Comparison of ENCODE assay signal across 10 mouse cellular contexts in the genomic region with DNA sequence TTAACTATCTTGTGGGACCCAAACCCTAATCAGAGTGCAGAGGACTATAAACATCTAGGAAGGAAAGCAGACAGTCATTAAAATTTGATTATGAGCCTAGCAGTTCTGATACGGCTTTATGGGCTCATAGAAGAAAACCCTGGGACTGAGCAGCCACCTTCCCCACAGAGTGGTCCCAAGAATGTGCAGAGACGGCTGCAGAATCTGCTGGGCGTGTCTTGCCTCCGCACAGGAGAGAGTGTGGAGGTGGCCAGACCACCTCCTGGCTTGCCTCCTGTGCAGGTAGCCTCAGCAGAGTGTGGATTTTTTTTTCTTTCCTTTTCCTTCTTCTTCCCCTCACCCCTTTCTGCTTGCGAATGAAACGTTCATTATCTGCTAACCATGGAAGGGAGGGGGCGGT.
"Had no signal": no experiment of that assay in that cellular context is flagged by ENCODE, and none has a peak within 500 bp of the region (broad histone marks: within the 10 kb centered on the region; RNA-seq: fewer than 3 reads in every experiment).

No protein-coding gene starts in this region.

- H3K4me3 ChIP-seq: liver, embryonic 12.5 days; liver, embryonic 15.5 days; lung, embryonic 15.5 days; midbrain, embryonic 10.5 days; stomach, embryonic 15.5 days had no signal

- H3K9ac ChIP-seq: liver, embryonic 12.5 days; liver, embryonic 15.5 days; lung, embryonic 15.5 days; stomach, embryonic 15.5 days had no signal

- H3K27ac ChIP-seq: liver, embryonic 12.5 days; liver, embryonic 15.5 days; lung, embryonic 15.5 days; midbrain, embryonic 10.5 days; stomach, embryonic 15.5 days had no signal

- H3K27me3 ChIP-seq: liver, embryonic 15.5 days; lung, embryonic 15.5 days; stomach, embryonic 15.5 days had no signal

- H3K36me3 ChIP-seq: liver, embryonic 12.5 days; liver, embryonic 15.5 days; lung, embryonic 15.5 days; midbrain, embryonic 10.5 days; stomach, embryonic 15.5 days had no signal

- ATAC-seq: intestine, postnatal 0 days; liver, embryonic 12.5 days had no signal

- H3K9me3 ChIP-seq: liver, embryonic 12.5 days; liver, embryonic 15.5 days; lung, embryonic 15.5 days; midbrain, embryonic 10.5 days; stomach, embryonic 15.5 days had no signal

- H3K4me1 ChIP-seq: liver, embryonic 12.5 days had no signal

- H3K4me2 ChIP-seq: liver, embryonic 12.5 days; liver, embryonic 15.5 days; lung, embryonic 15.5 days; stomach, embryonic 15.5 days had no signal

- DNase-seq: kidney, postnatal 14 days; left cerebral cortex, postnatal 4 days; midbrain, embryonic 14.5 days; thymus, postnatal 36 days had no signal
